Mouse (Mus musculus): ENCODE measurements around the gene Pfkm.

DNA sequence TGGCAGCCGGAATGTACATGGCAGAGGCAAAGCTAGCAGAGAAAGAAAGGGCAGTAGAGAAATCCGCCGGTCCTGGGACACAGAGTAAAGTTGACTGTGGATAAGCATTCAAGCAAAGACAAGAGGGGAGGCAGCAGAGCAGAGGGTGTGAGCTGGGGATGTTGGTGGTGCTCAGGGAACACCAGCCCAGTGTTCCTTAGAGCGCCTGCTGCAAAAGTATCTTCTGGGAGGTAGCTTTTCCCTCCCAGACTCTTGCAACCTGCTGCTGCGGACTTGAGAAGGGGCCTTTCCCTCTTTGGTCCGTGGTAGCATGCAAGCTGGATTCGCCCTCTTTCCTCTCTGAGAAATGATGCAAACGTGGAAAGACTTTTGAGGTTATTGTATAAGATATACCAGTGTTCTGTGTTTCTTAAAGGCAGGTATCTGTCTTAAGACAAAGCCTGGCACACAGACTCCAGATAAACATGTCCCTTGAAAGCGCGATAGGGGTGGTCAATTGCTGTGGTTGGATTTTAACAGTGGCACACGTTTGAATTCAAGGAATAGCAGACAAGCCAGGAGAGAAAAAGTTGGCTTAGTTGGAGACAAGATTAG is 15.4 kb downstream of the Pfkm start:
- no peak for TF ChIP-seq GATA1 (IDR thresholded peaks at IDR 0.05; ENCODE audit: low read length)
- no peak for TF ChIP-seq TAL1 (IDR thresholded peaks at IDR 0.05; ENCODE audit: low read length)
